Mouse (Mus musculus): Measurements from ENCODE around the gene Ptprr.

GRCm38 (mm10) chr10:116191724-116192123 is 173.7 kb downstream of the Ptprr start:
- TF ChIP-seq CTCF (IDR thresholded peaks at IDR 0.05; ENCODE audit: control insufficient read depth, insufficient read depth, insufficient read length) (no peak), USF1 (IDR thresholded peaks at IDR 0.05; ENCODE audit: low read depth) (no peak), CEBPB (IDR thresholded peaks at IDR 0.05; ENCODE audit: low read depth) (no peak), MYOD1 (IDR thresholded peaks at IDR 0.05; ENCODE audit: control insufficient read depth, insufficient read length, low read depth) (no peak), MAX (IDR thresholded peaks at IDR 0.05) (no peak), MYOG (IDR thresholded peaks at IDR 0.05; ENCODE audit: control insufficient read depth, extremely low read depth, insufficient read length) (no peak), FOSL1 (IDR thresholded peaks at IDR 0.05; ENCODE audit: insufficient read depth, low read length, poor library complexity, severe bottlenecking) (no peak)
